Mouse (Mus musculus): ENCODE results near the gene Ttll5. TPM values are rescaled to one million over a fixed set of nuclear protein-coding genes. Genes with fewer than 3 reads are reported as not detected.

Ttll5 gene
- 10 to 100 TPM in 1 of 2 experiments, 1 to 10 TPM in 1; 8.3 to 10.4 TPM for polyA plus RNA-seq (2017; shearing (Covaris generic))

DNA sequence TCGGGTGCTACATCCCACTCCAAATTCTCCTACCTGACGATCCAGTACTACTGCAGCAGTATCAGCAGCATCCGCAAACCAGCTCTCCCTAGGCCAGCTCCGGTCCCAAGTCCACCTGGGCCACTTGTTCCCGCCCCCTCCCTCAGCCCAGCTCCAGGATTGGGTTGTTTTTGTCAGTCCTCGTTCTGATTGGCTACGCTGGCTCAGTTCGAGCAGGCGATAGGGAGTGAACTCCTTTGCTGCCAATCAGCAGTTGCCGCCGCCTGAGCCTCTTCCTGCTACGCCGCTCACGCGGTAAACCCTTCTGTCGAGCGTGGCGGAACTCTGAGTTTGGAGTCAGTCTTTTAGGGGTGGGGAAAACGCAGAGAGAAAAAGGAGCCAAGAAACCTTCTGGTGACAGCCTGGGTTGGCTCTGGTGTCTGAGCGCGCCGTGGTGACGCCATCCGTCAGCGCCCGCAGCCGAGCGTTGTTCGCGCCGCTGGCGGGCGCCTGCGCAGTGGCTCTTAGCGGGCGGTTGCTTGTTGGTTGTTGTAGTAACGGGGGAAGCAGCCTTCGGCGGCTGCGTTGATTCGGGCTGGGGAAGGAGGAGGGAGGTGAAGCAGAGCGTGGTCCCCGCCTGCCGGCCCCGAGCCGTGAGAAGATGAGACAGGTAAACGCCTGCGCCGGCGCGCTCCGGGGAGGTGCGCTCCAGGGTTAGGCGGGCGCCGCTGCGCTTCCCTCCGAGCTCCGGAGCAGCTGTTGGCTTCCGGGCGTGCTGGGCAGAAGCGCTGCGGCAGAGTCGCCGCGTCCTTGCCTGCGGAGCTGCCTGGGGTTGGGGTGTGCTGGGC lies at the start of gene Ttll5, which contains the start of gene Erg28:
Ttll5 (plus strand) TSS at position 222 of the 827 bp plus-strand sequence.
Erg28 (minus strand) TSS at position 113 of the 827 bp plus-strand sequence.
- peak; percentile 96 for ATAC-seq

GRCm38 (mm10) chr12:85778962-85779361 lies 45.5 kb upstream of the Ttll5 start:
- no peak for ATAC-seq

DNA sequence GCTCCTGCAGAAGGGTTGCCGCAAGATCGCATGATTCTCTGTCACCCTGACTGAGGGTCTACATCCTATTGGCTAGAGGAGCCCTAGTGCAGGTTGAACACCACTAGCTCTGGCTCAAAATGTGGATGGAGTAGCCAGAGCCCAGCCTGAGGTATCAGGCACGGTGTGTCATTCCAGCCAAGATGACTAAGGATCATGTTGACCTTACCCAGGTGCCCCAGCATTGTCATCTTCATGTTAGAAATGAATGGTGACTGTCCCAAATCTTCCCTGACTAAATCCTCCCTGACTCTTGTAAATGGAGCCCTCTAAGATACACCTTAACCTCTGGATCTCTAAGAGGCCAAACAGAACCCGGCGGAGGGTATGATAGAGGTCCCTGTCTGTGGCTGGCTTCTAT lies 44.8 kb upstream of the Ttll5 start:
- ATAC-seq, result no peak

DNA sequence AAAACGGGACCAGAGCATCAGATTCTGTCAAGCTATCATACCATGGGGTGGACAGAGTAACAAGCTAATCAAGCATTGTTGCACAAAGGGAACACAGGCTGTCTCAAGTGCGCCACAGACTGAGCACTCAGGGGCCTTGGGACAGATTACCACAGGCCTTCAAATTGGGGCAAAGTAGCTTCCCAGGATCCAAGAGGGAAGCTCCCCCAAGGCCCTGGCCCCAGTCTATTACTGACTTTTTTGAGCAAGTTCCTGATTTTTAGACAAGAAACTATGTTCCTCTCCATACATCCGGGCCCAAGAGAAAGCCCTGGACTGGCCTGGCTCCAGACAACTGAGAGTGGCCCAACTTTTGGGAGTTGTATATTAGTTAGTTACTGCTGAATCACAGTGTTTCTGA lies 42.9 kb upstream of the Ttll5 start:
- no peak for ATAC-seq

- no peak for ATAC-seq
Observed at GRCm38 (mm10) chr12:85784916-85785815, 39.3 kb upstream of the Ttll5 start.

GRCm38 (mm10) chr12:85792158-85792557 lies 32.3 kb upstream of the Ttll5 start:
- no peak for ATAC-seq

DNA sequence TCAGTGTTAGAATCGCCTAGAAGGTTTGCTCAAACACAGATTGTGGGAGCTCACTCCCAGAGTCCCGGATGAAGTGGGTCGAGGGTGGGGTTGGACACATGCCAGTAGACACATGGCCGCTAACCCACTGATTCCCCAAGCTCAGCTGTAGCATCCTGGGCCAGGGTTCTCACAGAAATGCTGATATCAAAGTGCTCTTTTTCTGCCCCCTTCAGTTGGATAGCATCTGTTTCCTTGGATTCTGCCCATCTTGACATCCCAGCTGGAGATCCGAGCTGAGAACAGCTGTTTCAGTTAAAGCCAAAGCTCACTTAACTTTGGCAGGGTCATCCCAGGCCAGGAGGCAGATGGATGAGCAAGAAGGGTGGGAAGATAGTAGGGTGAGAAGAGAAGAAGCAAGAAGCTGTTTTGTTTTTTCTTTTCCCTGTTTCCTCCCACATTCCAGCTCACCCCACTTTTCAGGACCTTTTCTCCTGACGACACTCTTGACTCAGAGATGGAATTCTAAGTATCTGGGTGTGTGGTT lies 31.6 kb upstream of the Ttll5 start:
- ATAC-seq, result no peak

DNA sequence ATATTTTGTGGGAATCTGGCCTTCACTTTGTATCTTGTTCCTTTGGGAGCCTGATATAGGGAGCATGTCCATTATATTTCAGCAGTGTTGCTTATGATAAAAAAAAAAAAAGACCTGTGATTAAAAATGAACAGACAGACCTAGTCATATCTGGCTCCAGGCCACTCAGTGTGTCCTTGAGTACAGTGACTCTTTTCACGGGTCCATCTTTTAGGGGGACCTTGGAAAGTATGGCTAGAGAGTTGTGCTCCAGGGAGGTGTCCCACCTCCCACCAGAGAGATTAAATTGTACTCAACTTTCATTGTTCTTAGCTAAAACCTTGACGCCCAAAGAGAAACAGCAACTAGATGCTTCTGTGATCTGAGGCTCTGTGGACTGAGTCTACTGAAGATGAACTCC lies 30.4 kb upstream of the Ttll5 start:
- no peak for ATAC-seq

- ATAC-seq, result no peak
Observed at GRCm38 (mm10) chr12:85795551-85795950, 28.9 kb upstream of the Ttll5 start.

GRCm38 (mm10) chr12:85800031-85800430 lies 24.4 kb upstream of the Ttll5 start:
- no peak for ATAC-seq

DNA sequence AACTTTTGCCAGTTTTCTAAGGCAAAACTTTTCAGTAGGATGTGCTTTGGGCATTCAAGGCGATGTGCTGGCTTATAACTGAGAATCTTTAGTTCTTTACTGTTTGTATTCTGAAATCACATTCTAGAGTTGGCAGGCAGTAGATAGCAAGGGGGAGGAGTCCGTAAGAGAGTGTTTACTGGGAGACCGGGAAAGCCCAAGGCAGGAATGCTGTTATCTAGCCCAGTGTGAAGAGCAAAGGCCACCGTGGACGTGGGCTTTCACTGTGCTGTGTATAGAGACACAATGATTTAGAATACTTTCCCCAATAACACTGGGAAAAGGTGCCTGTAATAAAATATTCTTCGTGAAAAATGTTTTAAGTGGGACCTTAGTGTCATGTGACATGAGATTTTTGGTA lies 14.7 kb upstream of the Ttll5 start:
- ATAC-seq, result no peak

GRCm38 (mm10) chr12:85810959-85811358 lies 13.5 kb upstream of the Ttll5 start:
- no peak for ATAC-seq

- no peak for ATAC-seq
Observed at GRCm38 (mm10) chr12:85811676-85812075, 12.8 kb upstream of the Ttll5 start.

- ATAC-seq, result no peak
Observed at GRCm38 (mm10) chr12:85813599-85813998, 10.9 kb upstream of the Ttll5 start.

DNA sequence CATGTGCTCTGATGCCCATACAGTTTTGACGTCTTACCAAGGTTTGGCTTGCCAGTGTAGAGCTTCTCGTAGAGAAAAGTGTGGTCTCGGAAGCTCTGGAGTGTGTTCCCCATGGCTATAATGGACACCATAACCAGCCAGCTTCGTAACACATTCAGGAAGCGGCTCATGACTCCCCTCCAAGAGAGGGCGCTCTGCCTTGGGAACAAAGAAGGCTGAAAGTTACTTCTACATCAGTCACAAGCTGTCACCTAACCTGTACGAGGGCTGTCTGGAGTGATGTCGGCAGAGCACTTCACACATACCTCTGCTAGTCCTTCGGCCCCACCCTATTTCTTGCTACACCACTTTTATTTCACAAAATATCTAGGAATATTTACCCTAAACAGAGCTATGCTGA lies 2.4 kb upstream of the Ttll5 start:
- no peak for ATAC-seq

GRCm38 (mm10) chr12:85825361-85825760 lies 902 bp downstream of the Ttll5 start:
- no peak for ATAC-seq

- ATAC-seq, result no peak
Observed at GRCm38 (mm10) chr12:85825822-85826221, 1.4 kb downstream of the Ttll5 start.

- no peak for ATAC-seq
Observed at GRCm38 (mm10) chr12:85828856-85829255, 4.4 kb downstream of the Ttll5 start.

GRCm38 (mm10) chr12:85829866-85830265 lies 5.4 kb downstream of the Ttll5 start:
- ATAC-seq, result no peak

GRCm38 (mm10) chr12:85830691-85831090 lies 6.2 kb downstream of the Ttll5 start:
- ATAC-seq, result no peak

DNA sequence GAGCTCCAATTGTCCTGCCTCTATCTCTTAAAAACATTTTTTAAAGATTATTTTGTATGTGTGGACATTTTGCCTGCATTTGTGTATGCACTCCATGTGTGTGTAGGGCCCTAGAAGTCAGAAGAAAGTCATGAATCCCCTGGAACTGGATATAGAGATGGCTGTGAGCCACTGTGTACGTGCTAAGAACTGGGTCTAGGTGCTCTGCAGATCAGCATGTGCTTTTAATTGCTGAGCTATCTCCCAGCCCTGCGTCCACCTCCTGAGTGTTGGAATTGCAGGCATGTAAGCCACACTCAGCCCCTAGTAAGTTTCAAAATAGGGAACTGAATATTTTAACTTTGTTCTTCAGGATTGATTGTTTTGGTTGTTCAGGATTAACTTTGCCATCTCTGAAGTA lies 10.1 kb downstream of the Ttll5 start:
- no peak for ATAC-seq

- no peak for ATAC-seq
Observed at GRCm38 (mm10) chr12:85837765-85838164, 13.3 kb downstream of the Ttll5 start.

DNA sequence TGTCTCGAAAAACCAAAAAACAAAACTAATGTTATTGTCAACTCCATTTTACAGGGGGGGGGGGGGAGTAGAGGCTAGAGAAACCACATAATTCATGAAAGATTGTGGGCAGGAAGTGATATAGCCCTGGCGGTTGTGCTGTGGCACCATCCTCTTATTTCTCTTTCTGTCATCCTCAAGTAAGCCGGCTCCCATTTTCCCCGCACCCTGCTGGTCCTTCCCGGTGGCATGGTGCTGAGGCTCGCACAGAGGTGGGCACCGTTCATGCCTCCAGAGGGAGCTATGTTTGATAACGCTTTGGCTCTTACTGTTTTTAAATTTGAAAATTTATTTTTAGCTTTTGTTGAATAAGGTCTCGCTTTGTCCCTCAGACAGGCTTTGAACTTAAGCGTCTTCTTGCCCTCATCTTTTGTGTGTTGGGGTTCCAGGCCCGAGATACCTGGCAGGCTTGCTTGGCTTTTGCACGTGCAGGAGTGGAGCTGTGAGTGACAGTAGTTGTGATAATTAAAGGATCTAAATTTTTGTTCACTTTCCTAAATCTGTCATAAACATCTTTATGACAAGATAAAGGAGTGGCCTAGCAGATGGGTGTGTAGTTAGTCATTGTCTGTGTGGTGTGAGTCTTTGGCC lies 15.0 kb downstream of the Ttll5 start:
- peak; percentile 63 for ATAC-seq
